Mouse (Mus musculus) skeletal muscle tissue, adult 2 months (tissue): Measurements from ENCODE around the gene Agtr1a.

ENCODE experiments used
- DNase-seq: peaks from one replicate; pipeline ENCODE4 v3.0.0-alpha.2; 2012; ENCODE audit warnings: low read depth, low spot score

Agtr1a gene

DNA sequence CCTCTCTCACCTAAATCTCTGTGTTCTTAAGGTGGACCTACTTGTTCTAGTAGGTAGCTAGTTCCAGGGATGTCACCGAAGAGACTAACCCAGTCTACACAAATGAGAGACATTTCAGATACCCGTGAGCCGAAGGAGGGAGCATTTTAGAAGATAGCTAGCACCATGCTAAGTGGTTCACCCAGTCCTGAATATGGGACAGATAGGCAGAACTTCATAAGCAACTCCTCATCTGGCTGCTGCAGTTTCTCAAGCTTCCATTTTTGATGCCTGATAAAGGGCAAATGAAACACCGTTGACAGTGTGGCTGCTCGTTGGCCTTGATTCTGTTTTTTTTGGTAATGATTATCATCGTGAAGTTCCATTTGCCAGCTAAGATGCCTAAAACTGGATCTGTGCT, 25.8 kb downstream of the Agtr1a start:
- no peak for DNase-seq

DNA sequence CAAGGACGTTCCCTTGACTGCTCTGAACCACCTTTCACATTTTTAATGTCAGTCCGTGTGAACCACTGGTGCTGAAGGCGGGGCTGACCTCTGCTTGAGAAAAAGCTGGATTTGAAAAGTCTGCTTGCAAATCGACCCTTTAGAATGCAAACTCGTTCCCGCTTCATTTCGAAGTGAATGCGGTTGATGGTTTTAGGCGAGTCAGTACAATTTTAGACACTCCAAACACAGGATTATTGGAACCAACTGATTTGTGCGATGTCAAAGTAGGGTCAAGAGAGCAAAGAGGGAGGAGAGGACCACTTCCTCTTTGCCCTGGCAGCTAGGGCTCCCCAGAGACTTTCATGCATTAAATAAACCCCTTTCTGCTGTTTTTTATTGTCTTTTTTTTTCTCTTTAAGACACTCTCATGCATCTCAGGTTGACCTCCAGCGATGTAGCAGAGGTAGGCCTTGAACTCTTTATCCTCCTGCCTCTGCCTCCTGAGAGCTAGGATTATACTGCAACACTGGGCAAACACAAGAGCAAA, 27.9 kb downstream of the Agtr1a start:
- DNase-seq, result no peak

DNA sequence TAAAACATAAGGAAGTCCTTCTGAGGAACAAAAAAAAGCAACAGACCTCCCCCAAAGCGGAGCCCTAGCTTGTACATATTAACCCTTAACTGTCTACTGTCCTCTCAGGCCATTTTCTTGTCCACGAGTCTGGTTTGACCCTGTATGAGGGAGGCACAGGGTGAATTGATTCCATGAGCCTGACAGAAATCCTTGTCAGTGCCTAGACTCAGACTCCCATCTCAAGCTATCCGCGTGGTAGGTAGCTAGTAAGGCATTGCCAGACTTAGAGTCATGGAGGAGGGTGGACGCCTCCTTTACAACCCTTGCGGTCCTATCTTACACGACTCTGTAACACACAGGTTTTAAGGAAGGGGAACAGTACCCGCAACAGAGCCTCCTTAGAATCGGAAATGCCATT, 28.5 kb downstream of the Agtr1a start:
- DNase-seq, result no peak

DNA sequence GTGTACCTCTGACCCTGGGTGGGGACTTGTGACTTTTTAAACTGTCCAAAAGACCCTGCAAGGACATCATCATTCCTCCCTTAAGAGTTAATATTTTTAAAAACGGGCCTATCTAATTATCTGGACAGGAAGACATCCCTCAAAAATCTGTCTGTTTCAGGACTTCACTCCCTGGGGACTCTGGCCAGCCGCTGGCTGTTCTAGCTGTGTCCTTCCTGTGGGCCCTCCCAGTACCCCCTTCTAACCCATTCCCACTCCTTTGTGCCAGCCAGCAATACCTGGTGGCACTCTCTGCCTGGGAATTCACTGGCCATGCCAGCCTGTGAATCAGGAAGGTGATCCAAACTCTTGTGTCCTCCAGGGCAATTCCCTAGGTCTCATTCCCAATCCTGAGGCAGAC, 29.1 kb downstream of the Agtr1a start:
- DNase-seq, result no peak

DNA sequence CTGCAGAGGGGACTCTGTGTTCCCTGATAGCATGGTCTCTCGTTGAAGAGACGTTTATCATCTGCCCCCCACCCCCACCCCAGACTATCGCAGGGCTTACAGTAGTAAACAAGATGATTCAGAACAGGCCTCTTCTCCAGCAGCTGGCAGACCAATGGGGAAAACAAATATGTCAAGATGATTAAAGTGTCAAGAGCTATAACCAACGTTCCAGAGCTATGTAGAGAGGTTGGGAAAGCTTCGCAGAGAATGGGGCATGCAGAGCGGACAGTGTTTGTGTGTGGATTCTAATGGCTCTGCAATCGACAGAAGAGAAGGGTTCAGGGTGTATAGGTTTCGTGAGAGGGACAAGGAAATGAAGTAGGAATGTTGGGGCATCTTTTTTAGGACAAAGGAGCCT, 31.9 kb downstream of the Agtr1a start:
- DNase-seq, result no peak

DNA sequence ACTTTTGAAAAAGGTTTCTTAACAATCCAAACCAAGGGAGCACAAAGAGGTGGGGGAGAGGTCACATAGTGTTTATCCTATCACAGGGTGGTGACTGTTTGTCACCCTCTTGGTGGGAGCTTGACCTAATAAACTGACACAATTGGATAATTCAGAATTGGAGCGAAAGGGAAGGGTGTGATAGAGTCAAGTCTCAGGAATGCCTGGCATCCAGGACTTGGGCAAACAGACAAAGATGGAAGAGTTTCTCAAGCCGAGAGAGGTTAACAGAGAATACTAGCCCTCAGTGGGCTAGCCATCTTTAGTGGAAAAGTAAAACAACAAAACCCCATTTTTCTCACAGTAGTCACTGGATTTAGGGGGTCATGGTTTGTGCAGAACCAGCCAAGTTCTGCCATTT, 32.5 kb downstream of the Agtr1a start:
- DNase-seq, result no peak

DNA sequence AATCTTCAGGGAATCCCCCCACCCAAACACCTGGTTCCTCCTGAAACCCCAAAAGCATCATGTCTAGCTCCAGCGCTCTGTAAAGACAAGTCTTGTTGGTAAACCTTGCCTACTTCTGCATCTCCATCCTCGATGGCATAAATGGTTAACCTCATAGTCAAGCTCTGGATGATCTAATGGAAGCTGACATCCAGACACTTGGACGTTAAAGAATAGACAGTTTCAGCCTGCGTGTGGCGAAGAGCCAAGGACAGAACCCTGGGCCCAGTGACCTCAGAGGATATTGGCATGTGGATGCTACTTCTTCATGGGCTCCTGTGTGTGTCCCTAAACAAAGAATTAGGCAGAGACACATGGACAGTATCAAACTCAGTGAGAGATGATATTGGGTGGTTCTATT, 42.6 kb downstream of the Agtr1a start:
- no peak for DNase-seq

DNA sequence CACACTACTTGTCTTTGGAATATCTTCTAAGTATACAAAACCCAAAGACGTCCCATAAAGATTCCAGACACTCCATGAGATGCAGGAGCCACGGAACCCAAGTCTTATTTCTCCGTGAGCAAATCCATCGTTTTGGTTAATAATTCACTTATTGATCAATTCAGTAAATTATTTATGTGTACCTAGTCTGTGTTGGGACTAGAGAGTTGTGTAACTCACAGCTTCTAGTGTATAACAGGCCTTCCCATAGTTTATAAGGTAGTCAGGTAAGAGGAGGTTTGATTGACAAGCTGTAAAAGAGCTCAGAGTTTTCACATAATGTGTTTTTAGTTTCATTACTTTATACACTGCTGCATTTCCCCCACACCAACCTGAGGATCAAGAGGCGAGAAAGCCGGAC, 48.9 kb downstream of the Agtr1a start:
- DNase-seq, result no peak

DNA sequence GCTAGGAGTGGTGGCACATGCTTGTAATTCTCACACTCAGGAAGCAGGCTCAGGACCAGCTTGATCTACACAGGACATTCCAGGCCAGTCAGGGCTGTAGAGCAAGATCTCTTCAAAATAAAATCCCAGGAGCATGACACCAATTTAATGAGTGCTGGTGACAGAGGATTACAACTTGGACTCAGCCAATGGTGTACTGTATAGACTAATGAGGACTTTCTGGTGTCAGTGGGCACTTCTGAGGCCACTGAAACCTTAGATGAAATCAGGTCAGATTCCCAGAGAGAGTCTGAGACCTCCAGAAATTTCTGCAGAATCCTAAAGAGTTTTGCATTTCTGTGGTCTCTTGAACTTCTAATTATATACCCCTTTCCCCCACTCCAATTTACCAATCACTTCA, 57.9 kb downstream of the Agtr1a start:
- no peak for DNase-seq

DNA sequence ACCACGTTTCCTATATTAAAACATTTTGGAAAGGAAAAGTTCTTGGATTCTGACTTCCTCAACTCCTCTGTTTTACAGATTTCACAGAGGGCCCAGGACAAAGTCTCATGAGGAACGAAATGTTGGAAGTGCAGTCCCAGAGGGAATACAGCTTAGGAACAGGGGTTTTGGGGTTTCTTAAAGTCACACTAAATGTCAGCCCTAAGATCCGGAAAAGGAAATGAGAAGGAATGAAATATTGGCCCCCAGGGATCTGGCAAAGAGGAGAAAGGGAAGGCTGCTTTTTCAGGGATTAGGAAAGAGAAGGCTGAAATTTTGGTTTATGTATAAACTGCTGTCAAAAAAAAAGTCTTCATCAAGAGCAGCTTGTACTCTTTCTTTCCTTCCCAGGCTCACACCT, 60.2 kb downstream of the Agtr1a start:
- peak; percentile 18 for DNase-seq

DNA sequence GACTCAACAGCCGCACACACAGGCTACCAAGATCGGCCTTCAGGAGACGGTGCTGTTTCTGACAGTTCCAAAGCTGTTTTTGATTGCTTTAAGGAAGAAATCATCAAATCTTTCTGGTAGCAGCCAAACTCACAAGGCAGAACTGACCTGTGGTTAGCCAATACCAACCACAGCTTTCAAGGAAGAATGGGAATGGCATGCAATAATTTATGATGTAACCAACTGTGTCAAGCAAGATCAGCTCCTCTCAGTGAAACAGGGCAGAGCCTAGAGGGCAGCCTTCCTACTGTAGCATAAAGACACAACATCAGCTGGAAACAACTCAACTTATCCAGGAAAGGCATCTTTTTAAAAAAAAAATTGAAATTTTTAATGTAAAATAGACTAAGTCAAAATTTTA, 62.6 kb downstream of the Agtr1a start:
- DNase-seq, result no peak

DNA sequence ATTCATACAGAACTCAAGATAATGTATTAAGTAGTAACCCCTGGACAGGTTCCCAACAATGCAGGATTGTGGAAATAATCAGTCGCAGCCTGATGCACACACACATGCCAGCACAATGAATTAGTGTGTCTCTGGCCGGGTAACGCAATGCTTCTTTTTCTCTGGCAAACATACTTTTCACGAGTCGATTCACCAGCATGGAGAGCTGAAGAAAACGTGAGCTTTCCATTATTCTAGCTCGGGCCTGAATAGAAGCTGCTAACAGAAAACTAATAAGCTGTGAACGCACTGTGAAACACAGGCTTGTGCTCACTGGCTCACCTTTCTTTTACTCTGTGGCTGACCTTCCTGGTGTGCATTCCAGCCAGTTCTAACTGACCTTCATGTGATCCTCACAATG, 64.4 kb downstream of the Agtr1a start:
- no peak for DNase-seq

DNA sequence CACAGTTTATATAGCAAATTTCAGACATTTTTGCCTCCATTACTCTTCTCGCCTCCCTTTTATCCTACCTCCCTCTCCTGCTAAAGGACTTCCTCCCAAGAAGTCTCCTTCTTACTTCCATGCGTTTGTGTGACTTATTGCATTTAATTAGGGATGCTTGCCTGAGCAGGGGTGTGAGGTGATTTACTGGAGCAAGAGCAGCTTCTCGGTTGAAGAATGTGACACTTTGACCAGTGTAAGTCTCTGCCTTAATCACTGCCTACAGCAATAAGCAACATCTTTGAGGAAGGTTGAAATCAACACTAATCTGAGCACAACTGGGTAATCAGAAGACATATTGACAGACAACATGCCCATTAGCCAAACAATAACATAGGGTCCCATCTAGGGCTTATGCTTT, 67.6 kb downstream of the Agtr1a start:
- DNase-seq, result no peak

DNA sequence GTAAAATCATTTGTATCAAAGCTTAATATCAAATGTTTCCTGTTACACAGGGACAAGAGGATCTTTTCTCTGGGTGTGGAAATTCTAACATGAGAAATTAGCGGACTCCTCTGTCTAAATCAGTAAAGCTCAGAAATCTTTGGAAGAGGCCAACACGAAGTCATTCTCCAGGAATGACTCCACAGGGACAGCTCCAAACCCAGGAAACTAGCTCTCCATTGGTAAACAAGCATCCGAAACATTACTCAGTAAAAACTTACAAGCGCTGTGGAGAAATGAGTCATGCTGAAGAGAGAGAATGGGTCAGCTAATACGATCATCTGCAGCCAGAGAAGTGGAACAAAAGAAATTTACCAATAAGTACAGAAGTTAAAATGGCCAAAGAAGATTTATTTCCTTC, 82.4 kb downstream of the Agtr1a start:
- DNase-seq, result peak; percentile 67

DNA sequence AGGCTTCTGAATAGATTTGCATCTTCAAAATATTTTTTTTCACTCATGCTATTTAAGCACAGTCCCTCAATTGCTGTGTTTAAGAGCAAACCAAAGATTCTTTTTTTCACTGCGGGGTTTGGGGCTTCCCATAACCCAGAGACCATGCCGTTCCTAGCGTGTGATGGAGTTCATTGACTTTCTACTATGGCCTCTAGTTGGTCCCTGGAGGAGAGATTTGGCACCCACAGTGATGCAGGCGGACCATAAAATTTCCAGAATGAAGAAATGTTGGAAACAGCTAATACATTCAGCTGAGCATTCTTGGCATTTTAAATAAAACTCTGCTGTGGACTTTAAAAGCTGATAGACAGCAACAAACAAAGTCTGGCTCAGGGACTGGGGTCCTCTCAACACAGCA, 90.8 kb downstream of the Agtr1a start:
- DNase-seq, result peak; percentile 46

DNA sequence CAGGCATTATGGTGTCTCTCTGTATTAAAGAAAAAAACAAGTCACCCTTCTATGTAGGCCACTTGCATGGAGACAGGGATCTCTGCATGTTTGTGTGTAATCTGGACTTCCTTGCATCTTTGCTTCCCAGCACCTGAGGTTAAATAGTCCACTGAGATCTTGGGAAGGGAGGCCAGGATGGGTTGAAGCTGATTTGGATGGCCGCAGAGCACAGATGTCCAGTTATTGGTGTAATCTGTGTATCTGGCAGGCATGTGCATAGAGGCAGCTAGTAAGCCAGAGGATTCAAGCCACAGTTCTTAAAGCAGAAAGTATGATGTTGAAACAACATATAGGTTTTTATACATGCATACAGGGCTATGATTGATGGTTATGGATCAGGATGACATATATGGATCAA, 91.2 kb downstream of the Agtr1a start:
- DNase-seq, result peak; percentile 34
